Mouse (Mus musculus) heart, postnatal 0 days (tissue): ENCODE results near the gene Lrrc23.

ENCODE experiments used
- CTCF ChIP-seq: IDR thresholded peaks from 2 replicates; pipeline ENCODE4 v1.5.1; 2016; ENCODE audit warnings: antibody characterized with exemption, control low read depth, low read depth
- EP300 ChIP-seq: IDR thresholded peaks from 2 replicates; pipeline ENCODE4 v1.6.1; 2016; ENCODE audit warnings: antibody characterized with exemption, low read depth

- TF ChIP-seq CTCF (no peak), EP300 (no peak)
Measured at GRCm38 (mm10) chr6:124728621-124729020, 50.9 kb downstream of the Lrrc23 start.
